Mouse (Mus musculus) olfactory bulb, adult 2 months (tissue): ENCODE results near the gene Slc39a2.

Experiments used
- CTCF ChIP-seq: fragments of 200-500 bp; IDR thresholded peaks from 2 replicates; pipeline ENCODE4 v1.5.1; 2012; ENCODE audit warnings: low read depth, mild to moderate bottlenecking, low read length, moderate library complexity; ENCODE audit not compliant: insufficient read depth
- POLR2A ChIP-seq: fragments of 200-500 bp; IDR thresholded peaks from 2 replicates; pipeline ENCODE4 v1.6.1; 2012; ENCODE audit warnings: mild to moderate bottlenecking, low read depth, low read length, moderate library complexity; ENCODE audit not compliant: insufficient read depth

- TF ChIP-seq CTCF (no peak), POLR2A (no peak)
Observed at GRCm38 (mm10) chr14:51904706-51905105, 12.0 kb downstream of the Slc39a2 start.
